Mouse (Mus musculus): Measurements from ENCODE around the gene Plekhg1.

The Plekhg1 gene

GRCm38 (mm10) chr10:3949306-3949705 lies 209.1 kb downstream of the Plekhg1 start:
- DNase-seq (ENCODE audit: low read depth, low spot score): no peak

- no peak for DNase-seq (ENCODE audit: low read depth, low spot score)
These were observed 216.3 kb downstream of the Plekhg1 start for GRCm38 (mm10) chr10:3956471-3956870.

- DNase-seq (ENCODE audit: low read depth, low spot score): no peak
These were observed 218.4 kb downstream of the Plekhg1 start for GRCm38 (mm10) chr10:3958591-3958990.

- DNase-seq (ENCODE audit: low read depth, low spot score): no peak
These were observed 228.9 kb downstream of the Plekhg1 start for GRCm38 (mm10) chr10:3969026-3969425.

GRCm38 (mm10) chr10:3972237-3972636 lies 232.1 kb downstream of the Plekhg1 start:
- DNase-seq (ENCODE audit: low read depth, low spot score): no peak

- DNase-seq (ENCODE audit: low read depth, low spot score): peak; percentile 71
These were observed 232.9 kb downstream of the Plekhg1 start, which contains the start of gene Mthfd1l for GRCm38 (mm10) chr10:3972981-3973588. Gene Mthfd1l, plus strand, starts transcription at chr10:3973118.

GRCm38 (mm10) chr10:3973589-3974070 lies 233.5 kb downstream of the Plekhg1 start:
- peak; percentile 79 for DNase-seq (ENCODE audit: low read depth, low spot score)

- no peak for DNase-seq (ENCODE audit: low read depth, low spot score)
These were observed 234.2 kb downstream of the Plekhg1 start for GRCm38 (mm10) chr10:3974380-3974779.

GRCm38 (mm10) chr10:3975898-3976622 lies 235.9 kb downstream of the Plekhg1 start:
- DNase-seq (ENCODE audit: low read depth, low spot score): no peak

- DNase-seq (ENCODE audit: low read depth, low spot score): no peak
These were observed 236.5 kb downstream of the Plekhg1 start for GRCm38 (mm10) chr10:3976623-3977010.

- DNase-seq (ENCODE audit: low read depth, low spot score): no peak
These were observed 238.2 kb downstream of the Plekhg1 start for GRCm38 (mm10) chr10:3978326-3978725.

- no peak for DNase-seq (ENCODE audit: low read depth, low spot score)
These were observed 238.8 kb downstream of the Plekhg1 start for GRCm38 (mm10) chr10:3978792-3979488.

GRCm38 (mm10) chr10:3980231-3980630 lies 240.1 kb downstream of the Plekhg1 start:
- no peak for DNase-seq (ENCODE audit: low read depth, low spot score)

GRCm38 (mm10) chr10:3990295-3990883 lies 250.2 kb downstream of the Plekhg1 start:
- DNase-seq (ENCODE audit: low read depth, low spot score): no peak

- DNase-seq (ENCODE audit: low read depth, low spot score): no peak
These were observed 253.4 kb downstream of the Plekhg1 start for GRCm38 (mm10) chr10:3993365-3994102.

GRCm38 (mm10) chr10:3995277-3995676 lies 255.1 kb downstream of the Plekhg1 start:
- no peak for DNase-seq (ENCODE audit: low read depth, low spot score)

GRCm38 (mm10) chr10:3996170-3996876 lies 256.2 kb downstream of the Plekhg1 start:
- DNase-seq (ENCODE audit: low read depth, low spot score): peak; percentile 61

GRCm38 (mm10) chr10:3997851-3998426 lies 257.8 kb downstream of the Plekhg1 start:
- DNase-seq (ENCODE audit: low read depth, low spot score): no peak

- no peak for DNase-seq (ENCODE audit: low read depth, low spot score)
These were observed 262.5 kb downstream of the Plekhg1 start for GRCm38 (mm10) chr10:4002711-4003110.

- DNase-seq (ENCODE audit: low read depth, low spot score): no peak
These were observed 265.0 kb downstream of the Plekhg1 start for GRCm38 (mm10) chr10:4005191-4005590.
